Mouse (Mus musculus) adrenal gland, adult 10 weeks (tissue): ENCODE measurements around the gene Atp6ap2. TPM values are rescaled to one million over a fixed set of nuclear protein-coding genes. Genes with fewer than 3 reads are reported as not detected.

Experiments
- polyA plus RNA-seq: library from polyadenylated mRNA; stranded (reverse); fragments of 350-450 nt; fragmentation: Illumina TruSeq; extraction: RNeasy Lipid Tissue Mini Kit (QIAGEN cat#74804); gene quantifications from one replicate; pipeline ENCODE4 v1.2.3, GENCODE M21; 2014; ENCODE audit warnings: low read depth, low replicate concordance

Atp6ap2 gene
- 218 TPM for polyA plus RNA-seq

DNA sequence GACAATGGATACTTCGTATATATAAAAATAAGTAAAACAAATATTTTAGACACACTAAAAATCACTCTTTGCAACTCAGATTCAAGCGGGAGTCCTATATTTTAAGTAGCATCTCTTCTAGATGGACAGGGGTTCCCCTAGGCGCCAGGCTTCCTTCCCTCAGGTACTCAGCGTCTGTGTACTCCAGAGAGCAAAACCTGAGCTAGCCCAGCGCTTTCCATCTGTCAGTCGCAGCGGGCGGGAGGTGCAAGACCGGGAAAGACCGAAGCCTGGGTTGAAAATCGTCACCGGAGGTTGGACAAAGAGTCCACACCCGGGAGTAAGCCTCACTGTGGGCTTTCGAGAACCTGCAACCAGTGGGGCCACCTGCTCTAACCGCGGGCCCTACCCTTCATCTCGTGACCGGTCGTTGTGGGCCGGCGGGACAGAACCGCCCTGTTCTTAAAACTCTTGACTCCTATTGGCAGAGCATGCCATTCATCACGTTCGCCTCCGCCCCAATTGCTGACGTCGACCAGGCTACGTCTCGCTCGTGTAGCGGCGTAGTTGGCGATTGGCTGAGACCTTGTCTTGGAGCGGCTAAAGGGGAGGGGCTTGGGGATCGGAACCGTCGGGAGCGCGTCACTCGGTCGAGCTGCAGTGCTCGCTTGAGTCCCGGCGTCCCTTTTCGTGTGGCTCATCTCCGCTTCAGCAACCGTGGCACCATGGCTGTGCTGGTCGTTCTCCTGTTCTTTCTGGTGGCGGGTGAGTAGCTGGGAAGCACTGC is at the start of gene Atp6ap2:
TSS of gene Atp6ap2 (plus strand) at position 610 of the 766 bp plus-strand sequence.

Other genes starting within 250 kb of the Atp6ap2 start
- 82.5 TPM for gene 1810030O07Rik, start 85.9 kb downstream of the Atp6ap2 start, polyA plus RNA-seq
- 32.6 TPM for gene Med14, start 174.3 kb downstream of the Atp6ap2 start, polyA plus RNA-seq